Mouse (Mus musculus) spleen, postnatal 0 days (tissue): Measurements from ENCODE around the gene Sipa1l1. TPM values are rescaled to one million over a fixed set of nuclear protein-coding genes. Genes with fewer than 3 reads are reported as not detected.

ENCODE experiments used
- polyA plus RNA-seq: library from polyadenylated mRNA; unstranded; fragments of >200 nt; fragmentation: Nextera tagmentation; extraction: Ambion mirVana; gene quantifications from 2 replicates; pipeline ENCODE4 v1.2.1, GENCODE M21; 2015

Sipa1l1 gene
- polyA plus RNA-seq: 7.3 and 10.2 TPM in 2 replicates

GRCm38 (mm10) chr12:82168820-82169533, at the start of gene Sipa1l1:
TSS of gene Sipa1l1 (plus strand) at chr12:82169320.

